Mouse (Mus musculus) testis, adult 2 months (tissue): Measurements from ENCODE around the gene Tpra1. TPM values are rescaled to one million over a fixed set of nuclear protein-coding genes. Genes with fewer than 3 reads are reported as not detected.

Experiments used
- H3K27ac ChIP-seq: fragments of 200-500 bp; 2 replicates; pipeline ENCODE4 v1.5.1; 2012; ENCODE audit warnings: low read depth, low read length; ENCODE audit not compliant: control insufficient read depth, insufficient read depth
- H3K27me3 ChIP-seq: fragments of 200-500 bp; 2 replicates; pipeline ENCODE4 v1.6.1; 2012; ENCODE audit warnings: mild to moderate bottlenecking, low read length, moderate library complexity; ENCODE audit not compliant: control insufficient read depth, insufficient read depth
- H3K36me3 ChIP-seq: fragments of 200-500 bp; 2 replicates; pipeline ENCODE4 v1.6.1; 2012; ENCODE audit warnings: mild to moderate bottlenecking, low read length; ENCODE audit not compliant: control insufficient read depth, insufficient read depth
- H3K4me1 ChIP-seq: fragments of 200-500 bp; 2 replicates; pipeline ENCODE4 v1.6.1; 2012; ENCODE audit warnings: low read length; ENCODE audit not compliant: control insufficient read depth, insufficient read depth
- H3K4me3 ChIP-seq: fragments of 200-500 bp; 2 replicates; pipeline ENCODE4 v1.5.1; 2012; ENCODE audit warnings: low read depth, mild to moderate bottlenecking, low read length, moderate library complexity, mixed read lengths; ENCODE audit not compliant: control insufficient read depth
- CTCF ChIP-seq: fragments of 200-500 bp; IDR thresholded peaks from 2 replicates; pipeline ENCODE4 v1.5.1; 2012; ENCODE audit warnings: low read depth, mild to moderate bottlenecking, inconsistent platforms, low read length, moderate library complexity; ENCODE audit not compliant: control insufficient read depth, insufficient read depth, insufficient replicate concordance
- POLR2A ChIP-seq: fragments of 200-500 bp; IDR thresholded peaks from 2 replicates; pipeline ENCODE4 v1.6.1; 2012; ENCODE audit warnings: low read depth, mild to moderate bottlenecking, inconsistent platforms, low read length, moderate library complexity; ENCODE audit not compliant: control insufficient read depth
- polyA plus RNA-seq: library from polyadenylated mRNA; depleted of rRNA; stranded (reverse); fragments of >200 nt; gene quantifications from 2 replicates; pipeline ENCODE4 v1.2.3, GENCODE M21; 2012; rRNA removed

The Tpra1 gene
- polyA plus RNA-seq, 1 experiment: 17.1 TPM

- Histone ChIP-seq H3K27ac (no peak overlapping the region), H3K36me3 (no peaks in the 10 kb centered on the region), H3K4me3 (no peak overlapping the region), H3K27me3 (no peaks in the 10 kb centered on the region), H3K4me1 (no peaks in the 10 kb centered on the region)
- no peak for TF ChIP-seq POLR2A
Measured at GRCm38 (mm10) chr6:88957313-88957712, 55.3 kb downstream of the Tpra1 start.

- no peaks in the 10 kb centered on the region for H3K27me3 ChIP-seq
- no peaks in the 10 kb centered on the region for H3K4me1 ChIP-seq
- no peaks in the 10 kb centered on the region for H3K36me3 ChIP-seq
- no peak overlapping the region for H3K27ac ChIP-seq
- TF ChIP-seq POLR2A (no peak), CTCF (no peak)
- no peak overlapping the region for H3K4me3 ChIP-seq
Measured at GRCm38 (mm10) chr6:88957801-88958211, 55.8 kb downstream of the Tpra1 start.

GRCm38 (mm10) chr6:88958305-88958704 is 56.3 kb downstream of the Tpra1 start:
- no peaks in the 10 kb centered on the region for H3K4me1 ChIP-seq
- H3K27ac ChIP-seq: no peak overlapping the region
- no peaks in the 10 kb centered on the region for H3K27me3 ChIP-seq
- no peak overlapping the region for H3K4me3 ChIP-seq
- TF ChIP-seq CTCF: no peak
- no peak for TF ChIP-seq POLR2A
- no peaks in the 10 kb centered on the region for H3K36me3 ChIP-seq

GRCm38 (mm10) chr6:88959834-88960233 is 57.8 kb downstream of the Tpra1 start:
- no peak overlapping the region for H3K4me3 ChIP-seq
- H3K27ac ChIP-seq: no peak overlapping the region
- H3K36me3 ChIP-seq: no peaks in the 10 kb centered on the region
- no peak for TF ChIP-seq POLR2A
- no peak for TF ChIP-seq CTCF
- no peaks in the 10 kb centered on the region for H3K4me1 ChIP-seq
- H3K27me3 ChIP-seq: no peaks in the 10 kb centered on the region

- Histone ChIP-seq H3K36me3 (no peaks in the 10 kb centered on the region), H3K4me1 (no peaks in the 10 kb centered on the region), H3K4me3 (no peak overlapping the region), H3K27me3 (no peaks in the 10 kb centered on the region), H3K27ac (no peak overlapping the region)
- TF ChIP-seq POLR2A: no peak
- TF ChIP-seq CTCF: no peak
Measured at GRCm38 (mm10) chr6:88960941-88961340, 58.9 kb downstream of the Tpra1 start.

Other genes with a start within 250 kb of the Tpra1 start
- gene Mgll, start 177.8 kb upstream of the Tpra1 start, polyA plus RNA-seq: 38.5 and 47.2 TPM in 2 replicates
- gene Abtb1, start 60.3 kb upstream of the Tpra1 start, polyA plus RNA-seq: 46.5 and 51.8 TPM in 2 replicates
- 20.5 and 21.3 TPM in 2 replicates for gene Podxl2, start 27.2 kb upstream of the Tpra1 start, polyA plus RNA-seq
- gene Mcm2, start 3.5 kb upstream of the Tpra1 start, polyA plus RNA-seq: 7.1 and 8.1 TPM in 2 replicates